Mouse (Mus musculus) inflammation-experienced regulatory T-cells, adult 6 months (primary cell): ENCODE data around the gene 6430548M08Rik. TPM values are rescaled to one million over a fixed set of nuclear protein-coding genes. Genes with fewer than 3 reads are reported as not detected.

Source experiments
- ATAC-seq: one replicate; pipeline ENCODE4 v1.8.0; 2017
- polyA plus RNA-seq, 3 experiments: library from polyadenylated mRNA; unstranded; fragments of 100-300 nt; shearing (Covaris generic); gene quantifications; one replicate each; pipeline ENCODE4 v1.2.1; 2017

Gene 6430548M08Rik
- polyA plus RNA-seq = under 1 TPM in 1 of 3 experiments, not detected in 2; 0.64 TPM

DNA sequence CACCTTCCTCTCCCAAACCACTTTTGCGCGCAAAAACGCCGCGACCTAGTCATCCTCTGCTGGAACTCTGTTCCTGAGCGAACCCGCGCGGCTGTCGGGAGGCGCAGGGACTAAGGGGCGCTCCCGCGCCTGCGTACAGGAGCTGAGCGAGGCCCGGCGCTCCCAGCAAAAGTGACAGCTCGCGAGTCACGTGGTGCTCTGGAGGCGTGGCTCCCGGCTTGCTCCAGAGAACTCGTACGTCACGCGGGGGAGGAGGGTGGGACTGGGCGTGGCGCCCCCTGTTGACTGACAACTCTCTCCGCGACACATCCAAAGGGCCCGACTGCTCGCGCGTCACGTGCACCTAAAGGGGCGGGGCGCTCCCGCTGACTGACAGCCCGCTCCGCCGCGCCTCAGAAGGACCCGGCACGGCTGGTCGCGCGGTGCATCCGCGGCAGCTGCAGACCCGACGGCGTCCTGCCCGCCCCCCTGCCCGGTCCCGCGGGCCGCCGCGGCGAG is at the start of gene 6430548M08Rik:
Gene 6430548M08Rik (plus strand): TSS at position 395 of the 498 bp plus-strand sequence.
- ATAC-seq = peak; percentile 97

DNA sequence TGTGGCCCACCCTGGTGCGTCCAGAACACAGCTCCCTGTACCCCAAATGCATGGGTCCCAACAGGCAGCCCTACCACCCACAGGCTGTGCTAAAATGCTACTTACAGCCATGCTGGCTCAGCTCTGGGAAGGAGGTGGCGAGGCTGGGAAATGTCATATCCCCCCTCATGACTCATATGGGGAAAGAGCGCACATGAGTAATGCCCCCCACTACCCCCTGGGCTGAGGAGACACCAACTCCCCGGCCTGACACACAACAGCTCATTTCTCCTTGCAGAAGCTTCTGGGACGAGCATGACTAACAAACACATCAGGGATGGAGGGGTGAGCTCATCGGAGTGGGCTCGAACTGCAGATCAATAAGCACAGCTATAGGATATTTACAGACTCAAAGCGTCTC is 48.3 kb upstream of the 6430548M08Rik start:
- no peak for ATAC-seq

DNA sequence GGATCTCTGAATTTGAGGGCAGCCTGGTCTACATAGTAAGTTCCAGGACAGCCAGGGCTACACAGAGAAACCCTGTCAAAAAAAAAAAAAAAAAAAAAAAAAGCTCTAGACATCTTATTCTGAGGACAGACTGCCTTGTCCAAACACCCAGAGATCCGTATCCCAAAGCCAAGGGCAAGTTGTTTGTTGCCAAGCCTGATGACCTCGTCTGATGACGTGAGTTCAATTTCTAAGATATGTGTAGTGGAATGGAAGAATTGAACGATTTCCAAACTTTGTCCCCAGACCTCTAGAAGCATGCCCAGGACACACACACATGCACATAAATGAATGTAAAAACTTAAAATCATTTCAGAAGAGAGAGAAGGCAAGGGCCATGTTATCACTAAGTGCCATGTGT is 47.7 kb upstream of the 6430548M08Rik start:
- no peak for ATAC-seq

DNA sequence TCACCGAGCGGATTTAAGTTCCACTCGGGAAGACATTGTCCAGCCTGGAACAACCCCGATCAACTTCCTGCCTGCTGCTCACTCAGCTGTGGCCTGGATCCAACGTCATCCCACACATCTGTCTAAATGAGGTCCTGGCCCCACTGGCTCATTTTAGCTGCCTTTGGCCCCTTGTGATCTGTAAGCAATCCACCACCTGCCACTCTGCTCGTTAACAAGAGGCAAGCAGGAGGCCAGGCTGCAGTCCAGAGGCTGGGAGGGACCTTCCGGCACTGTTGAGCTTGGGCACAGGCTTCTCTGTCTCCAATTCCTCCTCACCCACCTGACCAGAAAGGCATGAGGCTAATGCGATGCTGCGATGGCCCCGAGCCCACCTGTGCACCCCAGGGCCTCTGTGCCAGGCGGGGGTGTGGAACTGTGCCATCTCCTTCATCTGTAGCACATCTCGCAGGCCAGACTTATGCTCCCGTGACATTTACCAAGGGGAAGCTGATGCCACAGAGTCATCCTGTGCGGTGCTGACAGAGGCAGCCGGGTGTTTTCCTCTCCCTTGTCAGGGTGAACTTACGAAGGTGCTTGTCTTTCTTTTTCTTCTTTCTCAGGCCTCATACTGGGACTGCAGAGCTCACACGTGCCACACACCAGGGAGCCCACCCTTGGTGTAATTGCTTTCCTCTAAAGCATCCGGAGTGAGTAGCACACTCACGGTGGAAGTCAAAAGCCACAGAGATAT is 45.9 kb upstream of the 6430548M08Rik start:
- ATAC-seq = peak; percentile 60

DNA sequence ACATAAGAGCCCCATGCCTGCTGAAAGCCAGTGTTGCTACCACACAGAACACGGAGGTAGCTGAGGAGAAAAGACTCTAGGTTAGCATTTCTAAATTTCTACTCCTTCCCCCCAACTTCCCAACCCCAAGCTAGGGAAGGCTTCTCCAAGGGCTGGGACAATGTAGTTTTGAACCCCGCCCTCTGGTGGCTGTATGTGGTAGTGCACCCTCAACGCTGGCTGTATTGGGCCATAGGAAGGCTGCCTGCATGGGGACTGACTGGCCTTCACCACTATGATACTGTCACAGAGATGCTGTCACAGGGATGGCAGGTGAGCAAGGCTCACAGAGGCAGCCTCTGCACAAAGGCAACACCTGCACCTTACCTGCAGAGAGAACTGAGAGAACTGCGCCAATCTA is 42.3 kb upstream of the 6430548M08Rik start:
- no peak for ATAC-seq

DNA sequence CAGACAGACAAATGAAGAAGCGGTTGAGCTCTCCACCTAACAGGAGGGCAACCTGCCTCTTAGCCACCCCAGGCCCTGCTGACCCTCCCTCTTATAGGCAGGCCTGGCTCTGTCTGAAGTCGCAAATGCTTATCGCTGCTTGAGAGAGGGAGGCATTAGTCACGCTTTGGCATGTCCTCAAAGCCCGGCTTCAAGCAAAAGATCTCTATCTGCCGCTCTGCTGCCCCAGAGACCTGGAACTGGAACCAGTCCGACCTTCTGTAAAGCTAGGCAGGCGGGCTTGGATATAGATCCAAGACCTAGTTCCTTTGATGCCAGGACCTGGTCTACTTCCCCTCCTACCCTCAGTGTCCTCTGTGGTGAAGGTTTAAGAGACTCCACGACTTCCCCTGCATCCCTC is 41.7 kb upstream of the 6430548M08Rik start:
- ATAC-seq = no peak

DNA sequence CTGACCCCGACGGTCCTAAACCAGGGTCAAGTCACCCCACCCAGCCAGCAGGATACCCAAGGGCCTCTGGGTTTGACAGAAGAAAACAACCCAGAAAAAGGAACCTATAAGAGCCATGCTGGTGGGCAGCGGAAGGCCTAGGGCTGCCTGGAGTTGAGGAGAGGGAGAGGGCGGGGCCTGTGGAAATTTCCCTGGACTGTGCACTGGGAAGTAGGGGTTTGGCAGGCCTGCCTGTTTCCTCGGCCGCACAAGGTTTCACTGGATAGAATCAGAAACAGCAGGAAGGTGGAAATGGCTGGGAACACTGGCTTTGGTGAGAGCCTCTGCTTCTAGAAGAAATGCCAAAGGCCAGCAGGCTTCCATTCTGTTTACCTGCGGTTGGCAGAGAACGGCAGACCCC is 41.1 kb upstream of the 6430548M08Rik start:
- ATAC-seq = no peak

DNA sequence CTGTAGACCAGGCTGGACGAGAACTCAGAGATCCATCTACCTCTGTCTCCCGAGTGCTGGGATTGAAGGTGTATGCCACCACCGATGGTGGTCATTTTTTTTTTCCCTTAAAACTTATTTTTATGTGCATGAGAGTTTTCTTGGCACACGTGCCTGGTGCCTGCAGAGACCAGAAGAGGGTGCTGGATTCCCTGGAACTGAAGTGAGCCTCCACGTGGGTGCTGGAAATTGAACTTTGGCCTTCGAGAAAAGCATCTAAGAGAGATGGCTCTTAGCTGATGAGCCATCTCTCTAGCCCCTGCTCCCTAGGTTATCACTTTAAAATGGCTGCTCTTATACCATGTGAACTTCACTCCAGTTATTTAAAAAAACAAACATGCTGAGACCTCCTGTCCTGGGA is 39.4 kb upstream of the 6430548M08Rik start:
- no peak for ATAC-seq

DNA sequence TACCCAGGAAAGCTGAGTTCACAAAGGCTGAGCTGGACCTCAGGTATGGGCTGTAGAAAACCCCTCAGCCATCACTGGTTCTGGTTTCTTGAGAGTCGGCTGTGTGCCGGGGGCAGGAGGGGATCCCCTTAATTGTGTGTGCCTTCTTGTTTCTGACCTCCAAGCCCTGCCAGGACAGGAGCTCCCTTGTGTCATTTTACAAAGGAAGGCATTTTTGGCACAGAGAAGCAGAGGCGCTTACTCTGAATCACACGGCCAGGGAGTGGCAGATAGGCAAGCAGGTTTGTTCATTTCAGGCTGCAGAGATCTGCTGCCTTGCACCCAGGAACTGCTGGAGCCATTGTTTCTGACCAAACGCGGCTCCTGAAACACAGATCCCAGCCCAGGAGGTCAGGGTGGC is 38.6 kb upstream of the 6430548M08Rik start:
- ATAC-seq = no peak

DNA sequence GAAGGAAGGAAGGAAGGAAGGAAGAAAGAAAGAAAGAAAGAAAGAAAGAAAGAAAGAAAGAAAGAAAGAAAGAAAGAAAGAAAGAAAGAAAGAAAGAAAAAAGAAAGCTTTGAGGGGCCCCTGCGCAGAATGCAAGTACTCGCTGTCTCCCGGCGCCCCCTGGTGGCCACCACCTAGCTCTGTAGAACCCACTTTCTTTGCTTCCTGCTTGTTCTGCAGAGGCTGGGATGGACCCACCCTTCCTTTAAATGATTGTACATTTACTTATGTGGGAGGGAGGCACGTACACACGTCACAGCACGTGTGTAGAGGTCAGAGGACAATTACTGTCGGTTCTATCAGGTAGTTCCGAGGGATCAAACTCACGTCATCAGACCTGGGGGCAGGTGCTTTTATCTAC is 35.9 kb upstream of the 6430548M08Rik start:
- ATAC-seq = peak; percentile 74

DNA sequence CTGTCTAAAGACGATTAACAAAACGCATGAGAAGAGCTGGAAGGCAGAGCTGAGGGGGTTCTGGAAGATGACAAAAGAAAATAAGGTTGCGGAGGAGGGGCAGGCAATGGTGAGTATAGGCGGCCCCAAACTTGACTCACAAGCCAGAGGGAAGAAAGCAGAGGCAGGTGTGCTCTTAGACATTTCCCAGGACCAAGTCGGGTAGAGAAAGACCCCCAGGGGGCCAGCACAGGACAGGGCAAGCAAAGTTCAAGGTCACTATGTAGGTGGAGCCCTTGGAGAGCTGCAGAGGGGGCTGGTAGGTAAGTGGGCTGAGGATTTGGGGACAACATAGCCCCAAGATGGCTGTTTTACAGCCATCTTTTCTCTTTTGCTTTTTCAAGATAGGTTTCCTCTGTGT is 34.6 kb upstream of the 6430548M08Rik start:
- no peak for ATAC-seq

DNA sequence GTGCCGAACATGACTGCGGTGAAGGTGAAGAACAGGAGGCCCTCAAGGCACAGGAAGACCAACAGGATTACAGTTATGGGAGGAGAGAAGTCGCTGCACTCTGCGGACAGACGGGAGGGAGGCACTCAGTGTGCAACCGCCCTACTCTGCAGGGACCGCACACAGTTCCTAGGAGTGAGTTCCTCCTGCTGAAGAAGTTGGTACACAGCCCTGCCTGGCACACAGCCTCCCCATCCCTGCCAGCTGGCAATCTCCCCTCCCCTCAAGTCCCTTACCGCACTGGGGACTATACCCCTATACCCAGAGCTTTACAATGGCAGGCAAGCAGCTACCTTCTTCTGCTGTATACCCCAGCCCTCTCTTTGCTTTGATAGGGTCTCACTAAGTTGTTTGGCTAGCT is 30.7 kb upstream of the 6430548M08Rik start:
- no peak for ATAC-seq

DNA sequence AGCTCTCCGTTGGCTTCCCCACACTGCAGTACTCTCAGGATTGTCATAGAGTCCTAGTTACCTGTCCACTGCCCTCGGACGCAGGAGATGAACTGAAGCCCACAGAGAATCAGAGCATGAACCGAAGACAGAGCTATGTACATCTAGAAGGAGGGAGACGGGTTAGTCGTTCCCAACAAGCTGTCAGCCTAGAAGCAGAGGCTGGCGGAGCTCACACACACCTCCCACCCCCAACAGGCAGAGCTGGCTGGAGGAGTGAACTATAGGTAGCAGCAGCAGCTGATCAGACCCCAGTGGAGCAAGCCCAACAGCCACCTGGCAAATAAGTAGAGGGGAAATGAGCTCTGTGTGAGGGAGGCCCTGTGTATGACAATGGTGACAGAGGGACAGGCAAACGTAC is 29.2 kb upstream of the 6430548M08Rik start:
- ATAC-seq = no peak

DNA sequence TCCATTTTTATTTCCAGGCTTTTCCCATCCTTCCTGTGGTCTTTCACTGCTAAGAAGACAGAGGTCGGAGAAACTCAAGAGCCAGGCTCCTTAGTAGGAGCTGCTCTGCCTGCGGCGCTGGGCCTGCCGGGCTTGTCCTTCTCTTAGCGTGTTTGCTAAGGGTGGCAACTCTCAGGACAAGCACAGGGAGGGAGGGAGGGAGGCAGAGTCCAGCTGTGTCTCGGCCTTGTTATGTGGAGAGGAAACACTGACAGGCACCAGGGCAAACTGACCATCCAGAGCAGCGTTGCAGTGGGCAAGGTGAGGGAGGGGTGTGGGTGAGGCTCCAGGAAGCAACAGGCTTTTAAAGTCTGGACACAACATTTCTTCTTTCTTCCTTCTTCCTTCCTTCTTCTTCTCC is 24.4 kb upstream of the 6430548M08Rik start:
- ATAC-seq = no peak

DNA sequence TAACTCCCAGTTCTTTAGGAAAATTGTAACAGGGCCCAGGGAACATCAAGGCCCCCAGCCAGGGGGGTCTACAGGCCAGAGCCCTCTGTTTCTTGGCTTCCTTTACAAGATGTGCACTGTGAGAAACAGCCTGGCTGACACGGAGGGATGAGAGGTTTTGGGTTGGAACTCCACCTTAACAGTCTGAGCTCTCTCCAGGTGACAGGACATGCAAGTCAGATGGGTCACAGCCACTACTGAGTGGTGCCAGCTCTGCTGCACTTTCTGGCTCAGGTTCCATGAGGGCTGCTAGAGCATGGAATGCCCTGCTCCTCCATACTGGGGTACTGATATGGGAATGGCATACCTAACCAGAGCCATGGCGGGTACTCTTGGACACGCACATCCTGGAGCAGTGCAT is 22.9 kb upstream of the 6430548M08Rik start:
- no peak for ATAC-seq

DNA sequence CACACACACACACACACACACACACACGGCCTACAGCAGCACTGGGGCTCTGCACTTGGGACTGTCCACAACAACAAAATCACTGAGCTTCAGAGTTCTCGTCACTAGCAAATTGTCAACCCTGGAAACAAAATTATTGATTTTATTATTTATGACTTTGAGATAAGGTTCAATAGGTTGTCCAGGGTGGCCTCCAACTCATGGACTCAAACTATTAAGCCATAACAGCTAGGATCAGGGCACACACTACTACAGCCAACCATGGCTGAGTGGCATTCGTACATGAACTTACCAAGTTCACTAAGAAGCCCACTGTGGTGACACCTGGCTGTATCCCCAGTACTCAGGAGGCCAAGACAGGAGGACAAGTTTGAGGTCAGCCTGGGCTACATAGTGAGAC is 20.8 kb upstream of the 6430548M08Rik start:
- ATAC-seq = no peak

DNA sequence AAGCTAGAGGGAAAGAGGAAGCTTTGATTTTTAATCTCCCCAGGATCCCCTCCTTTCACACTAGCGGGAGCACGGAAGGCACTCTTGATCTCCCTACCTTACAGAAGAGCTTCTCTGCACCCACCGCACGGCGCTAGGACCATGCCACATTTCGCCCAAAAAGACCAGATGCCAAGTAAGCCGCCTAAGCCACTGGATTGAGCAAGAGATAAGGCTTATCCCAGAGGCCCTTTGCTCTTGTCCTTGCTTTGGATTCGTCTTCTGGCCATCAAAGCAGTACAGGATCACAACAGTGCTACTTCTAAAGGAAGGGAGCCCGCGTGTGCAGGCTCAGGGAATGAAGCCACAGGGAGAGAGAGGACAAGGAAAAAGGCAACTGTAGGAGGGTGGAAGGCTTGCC is 19.2 kb upstream of the 6430548M08Rik start:
- no peak for ATAC-seq

DNA sequence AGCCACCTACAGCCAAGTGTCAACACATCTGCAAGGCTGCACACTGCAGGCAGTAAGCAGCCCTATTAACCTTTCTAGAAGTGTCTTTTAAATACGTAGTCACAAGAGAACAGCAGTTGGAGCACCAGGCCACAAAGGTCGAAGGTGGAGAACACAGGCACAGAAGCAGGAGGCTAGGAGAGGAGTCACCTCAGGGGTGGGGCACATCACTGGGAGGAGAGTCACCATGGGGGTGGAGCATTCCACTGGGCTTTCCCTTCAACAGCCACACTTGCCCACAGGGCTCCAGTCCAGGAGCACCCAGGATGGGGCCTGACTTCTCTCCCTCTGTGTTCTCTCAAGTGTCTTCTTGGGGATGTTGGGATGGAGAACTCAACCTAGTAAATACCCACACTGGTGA is 17.5 kb upstream of the 6430548M08Rik start:
- ATAC-seq = no peak

DNA sequence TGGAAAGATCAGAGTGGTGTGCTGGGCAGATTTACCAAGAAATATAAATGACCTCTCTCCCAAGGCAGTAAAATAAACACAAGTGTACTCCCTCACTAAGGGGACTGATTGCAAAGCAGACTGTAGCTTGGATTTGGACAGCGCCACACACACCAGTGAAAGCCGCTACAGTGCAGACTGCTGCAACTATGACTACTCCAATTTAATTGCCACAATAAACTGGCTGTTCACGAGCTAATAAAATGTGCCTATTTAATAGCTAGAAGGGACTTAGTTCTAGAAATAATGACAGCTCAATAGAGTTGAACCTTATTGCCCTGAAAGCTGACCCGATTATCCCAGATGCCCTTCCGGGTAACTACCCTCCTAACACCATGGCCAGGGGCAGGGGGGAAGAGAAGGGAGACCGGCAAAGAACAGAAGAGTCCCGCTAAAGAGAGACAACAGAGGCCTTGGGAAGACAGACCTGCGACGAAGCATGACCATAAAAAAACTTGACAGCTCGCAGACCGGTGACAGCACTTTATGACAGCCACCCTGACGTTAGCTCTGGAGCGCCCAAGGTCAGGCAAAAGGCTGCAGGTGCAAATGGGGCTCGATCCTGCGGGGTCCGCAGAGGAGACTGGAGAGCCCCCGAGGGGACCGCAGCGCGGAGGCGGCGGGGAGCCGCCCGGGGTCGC is 13.4 kb upstream of the 6430548M08Rik start:
- ATAC-seq = peak; percentile 2

DNA sequence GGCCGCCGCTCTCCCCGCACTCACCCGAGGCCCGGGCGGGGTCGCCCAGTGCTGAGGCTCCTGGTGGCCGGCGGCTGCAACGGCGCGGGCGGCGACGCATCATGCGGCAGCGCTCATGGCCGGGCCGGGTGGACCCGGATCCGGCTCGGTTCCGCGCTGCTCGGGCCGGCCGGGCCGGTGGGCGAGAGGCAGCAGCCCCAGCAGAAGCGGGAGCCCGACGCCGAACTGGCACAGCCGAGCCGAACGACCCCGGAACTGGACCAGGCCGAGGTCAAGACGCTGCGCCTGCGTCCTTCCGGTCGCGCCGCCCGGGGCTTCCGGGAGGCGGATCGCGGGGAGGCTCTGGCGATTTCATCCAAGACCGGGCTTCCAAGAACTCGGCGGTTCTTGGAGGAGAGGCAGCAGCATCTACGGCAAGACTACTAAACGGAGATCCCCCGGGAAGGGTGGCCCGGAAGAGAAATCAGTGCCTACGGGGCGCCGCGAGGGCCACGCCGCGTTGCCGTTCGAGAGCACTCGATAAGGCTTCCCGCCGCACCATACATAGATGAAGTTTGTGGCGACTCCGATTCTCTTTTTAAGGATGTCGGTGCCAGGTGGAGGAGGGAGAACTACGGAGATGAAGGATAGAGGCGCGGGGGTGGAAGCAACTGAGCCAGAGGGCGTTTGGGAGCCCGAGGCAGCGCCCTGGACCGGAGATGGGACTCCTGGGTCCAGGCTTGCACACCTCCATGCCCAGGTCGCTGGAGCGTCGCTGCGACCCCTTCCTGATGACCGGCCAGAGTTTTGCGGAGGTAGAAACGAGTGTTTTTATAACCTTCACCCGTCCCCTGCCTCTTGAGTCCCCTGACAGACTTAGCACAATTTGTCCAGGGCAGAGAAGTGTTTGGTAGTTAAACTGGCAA is 12.6 kb upstream of the 6430548M08Rik start, which contains the start of gene Zdhhc7:
Gene Zdhhc7 (minus strand): TSS at position 415 of the 905 bp plus-strand sequence.
- ATAC-seq = peak; percentile 81

DNA sequence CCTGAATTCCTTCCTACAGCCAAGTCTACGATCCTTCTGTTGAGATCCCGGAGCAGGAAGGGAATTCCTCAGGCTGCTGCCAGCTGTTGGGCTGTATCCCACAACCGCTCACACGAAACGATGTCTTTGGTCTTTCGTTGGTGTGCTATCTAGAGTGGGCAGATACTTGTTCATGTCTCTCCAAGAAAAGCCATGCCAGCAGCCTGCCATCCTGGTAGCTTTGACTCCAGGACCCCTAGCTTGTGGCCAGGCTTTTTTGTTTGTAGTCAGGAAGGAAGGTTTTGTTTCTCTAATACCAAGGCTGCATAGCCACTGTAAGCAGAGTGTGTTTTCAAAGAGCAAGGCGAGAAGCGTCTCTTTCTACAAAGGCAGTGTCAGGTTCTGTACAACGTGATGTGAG is 10.0 kb upstream of the 6430548M08Rik start:
- ATAC-seq = no peak

DNA sequence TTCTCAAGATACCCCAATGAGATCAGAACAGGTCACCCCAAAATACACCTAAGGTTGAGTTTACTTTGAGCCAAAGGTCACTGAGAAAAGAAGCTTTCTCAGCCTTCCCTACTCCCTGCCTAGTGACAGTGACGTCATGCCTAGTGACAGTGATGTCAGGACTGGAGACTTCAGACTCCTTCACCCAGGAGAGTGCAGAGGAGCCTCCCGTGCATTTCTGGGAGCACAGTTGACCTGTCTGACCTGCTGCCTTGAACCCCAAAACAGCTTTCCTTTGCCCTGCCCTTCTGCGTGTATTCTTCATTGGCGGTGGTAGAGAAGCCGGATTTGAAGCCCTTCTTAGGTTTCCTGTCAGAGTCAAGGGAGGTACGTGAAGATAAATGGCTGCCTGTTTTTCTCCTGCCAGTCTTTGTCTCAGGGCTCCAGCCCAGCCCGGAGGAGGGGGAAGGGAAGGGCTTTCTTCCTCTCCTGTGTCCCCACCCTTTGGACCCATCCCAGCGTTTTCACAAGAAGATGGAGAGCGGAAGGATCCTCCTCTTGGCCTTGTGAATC is 9.2 kb upstream of the 6430548M08Rik start:
- ATAC-seq = no peak

DNA sequence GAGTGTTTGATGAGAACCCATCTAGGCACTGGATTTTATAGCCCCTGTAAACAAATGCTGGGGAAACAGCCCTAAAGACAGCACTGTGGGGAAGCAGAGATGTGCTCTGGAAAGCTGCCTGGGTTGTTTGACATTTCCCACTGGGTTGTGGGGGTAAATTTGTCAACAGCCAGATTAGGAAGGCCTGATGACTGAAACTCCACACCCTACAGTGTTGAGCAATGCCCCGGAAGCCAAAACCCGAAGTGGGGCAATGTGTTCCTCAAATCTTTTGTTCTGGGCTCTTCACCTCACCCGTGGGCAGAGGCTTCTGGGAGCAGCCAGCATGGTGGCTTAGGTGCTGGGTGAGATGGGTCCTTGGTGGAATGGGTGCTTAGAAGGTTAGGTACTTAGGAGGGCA is 4.8 kb upstream of the 6430548M08Rik start:
- ATAC-seq = no peak
